Mouse (Mus musculus) heart, postnatal 0 days (tissue): ENCODE measurements around the gene Tjp3.

Source experiments
- CTCF ChIP-seq: IDR thresholded peaks from 2 replicates; pipeline ENCODE4 v1.5.1; 2016; ENCODE audit warnings: antibody characterized with exemption, control low read depth, low read depth
- EP300 ChIP-seq: IDR thresholded peaks from 2 replicates; pipeline ENCODE4 v1.6.1; 2016; ENCODE audit warnings: antibody characterized with exemption, low read depth

- TF ChIP-seq CTCF: peak; percentile 3; the same call in 1 of the 2 replicates
- TF ChIP-seq EP300: peak; percentile 87
Observed at GRCm38 (mm10) chr10:81285694-81286450, 5.5 kb downstream of the Tjp3 start.
